Mouse (Mus musculus): ENCODE data around the gene Hist2h2ab.

GRCm38 (mm10) chr3:96221640-96222038 lies 2.0 kb downstream of the Hist2h2ab start:
- TF ChIP-seq POLR2A (IDR thresholded peaks at IDR 0.05; ENCODE audit: control insufficient read depth in 1 of 2, insufficient read depth in 1 of 2, low read depth in 1 of 2, low read length in 2 of 2, poor library complexity in 1 of 2), result no peak
- TF ChIP-seq GABPA (IDR thresholded peaks at IDR 0.05; ENCODE audit: low read depth, low read length), result no peak
- TF ChIP-seq MYB (IDR thresholded peaks at IDR 0.05; ENCODE audit: low read depth, low read length), result no peak
- no peak for TF ChIP-seq GATA1 (IDR thresholded peaks at IDR 0.05; ENCODE audit: low read depth, low read length)
- TF ChIP-seq POLR2AphosphoS5 (IDR thresholded peaks at IDR 0.05; ENCODE audit: borderline replicate concordance, low read depth, low read length), result no peak

All from MEL (cell line).